Mouse (Mus musculus): Measurements from ENCODE around the gene Bmpr1b. TPM values are rescaled to one million over a fixed set of nuclear protein-coding genes. Genes with fewer than 3 reads are reported as not detected.
"Not testable (repeated sequence)": the region's sequence is repeated elsewhere in the genome, so short reads cannot be mapped to it uniquely, and the experiment has no call there.

Gene Bmpr1b
- 5.3 and 5.9 TPM in 2 replicates for polyA plus RNA-seq (2015; fragmentation: Nextera tagmentation; extraction: Ambion mirVana)

DNA sequence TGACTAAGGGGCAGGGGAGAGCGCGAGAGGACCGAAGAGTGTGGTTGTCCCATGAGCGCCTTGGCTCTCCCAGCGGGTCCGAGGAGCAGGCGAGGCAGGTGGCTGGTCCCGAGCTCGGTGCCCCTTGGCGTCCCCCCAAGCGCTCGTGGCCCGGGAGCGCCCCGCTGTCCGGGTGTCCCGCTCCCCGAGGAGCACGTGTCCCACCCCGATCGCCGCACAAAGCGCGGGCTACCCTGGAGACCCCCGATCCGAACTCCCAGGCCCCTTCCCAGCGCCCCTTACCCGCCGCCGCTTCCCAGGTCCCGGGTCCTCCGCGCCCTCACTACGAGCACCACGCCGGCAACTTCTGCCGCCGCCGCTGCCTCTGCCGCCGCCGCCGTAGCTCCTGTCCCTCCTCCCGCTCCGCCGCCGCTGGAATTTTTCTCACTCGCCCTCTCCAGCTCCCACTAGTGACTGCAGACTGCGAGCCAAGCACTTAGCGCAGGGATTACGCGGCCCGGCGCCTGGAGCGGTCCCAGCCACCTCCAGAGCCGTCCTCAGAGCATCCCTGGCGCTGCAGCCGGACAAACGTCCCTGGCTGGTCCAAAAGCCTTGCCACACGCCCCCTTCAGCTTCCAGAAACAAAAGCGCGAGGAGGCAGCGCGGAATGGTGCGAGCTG is at the start of gene Bmpr1b:
TSS of gene Bmpr1b (minus strand) at position 563 of the 659 bp plus-strand sequence.
- peak within 1 kb of the TSS; percentile 97 for H3K4me2 ChIP-seq (replicated peaks)
- H3K9ac ChIP-seq, result peak within 1 kb of the TSS; percentile 44
- H3K4me3 ChIP-seq (replicated peaks), result peak within 1 kb of the TSS; percentile 61
- H3K4me1 ChIP-seq, result no peaks in the 10 kb centered on the region
- peaks cover 40% of the 10 kb centered on the region for H3K27me3 ChIP-seq
- H3K27ac ChIP-seq (replicated peaks), result no peak within 1 kb of the TSS; the same call in 1 of the 2 replicates
- H3K36me3 ChIP-seq, result no peaks in the 10 kb centered on the region
- ATAC-seq (ENCODE audit: insufficient number of reproducible peaks, low FRiP score, low TSS enrichment, low read depth), result peak; percentile 83
- H3K9me3 ChIP-seq (replicated peaks), result no peaks in the 10 kb centered on the region
- WGBS, result under 1% methylated on average over 60 of the region's 65 CpGs

DNA sequence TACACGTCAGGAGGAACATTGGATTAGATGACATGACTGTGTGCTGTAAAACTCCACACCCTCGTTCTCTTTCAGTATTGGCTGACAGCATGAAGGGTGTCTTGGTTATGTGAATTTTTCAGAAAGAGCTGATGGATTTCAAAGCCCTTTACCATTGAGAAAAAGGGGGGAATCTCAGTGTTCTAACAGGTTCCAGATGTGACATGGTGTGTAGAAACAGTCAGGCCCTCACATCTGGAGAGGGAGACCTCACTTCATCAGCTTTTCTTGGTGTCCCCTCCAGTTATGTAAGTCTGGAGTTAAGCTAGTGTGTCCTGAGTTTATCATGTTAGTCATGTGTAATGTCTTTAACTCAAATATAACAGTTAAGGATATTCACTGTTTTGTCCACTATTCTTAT is 43.6 kb upstream of the Bmpr1b start:
- Histone ChIP-seq H3K9me3 (replicated peaks) (no peaks in the 10 kb centered on the region), H3K27me3 (no peaks in the 10 kb centered on the region), H3K4me2 (replicated peaks) (no peak overlapping the region), H3K4me3 (replicated peaks) (no peak overlapping the region), H3K4me1 (no peaks in the 10 kb centered on the region), H3K9ac (no peak overlapping the region), H3K36me3 (no peaks in the 10 kb centered on the region), H3K27ac (replicated peaks) (no peak overlapping the region)
- WGBS, result 43% methylated on average over 2 of the region's 2 CpGs
- no peak for ATAC-seq (ENCODE audit: insufficient number of reproducible peaks, low FRiP score, low TSS enrichment, low read depth)

DNA sequence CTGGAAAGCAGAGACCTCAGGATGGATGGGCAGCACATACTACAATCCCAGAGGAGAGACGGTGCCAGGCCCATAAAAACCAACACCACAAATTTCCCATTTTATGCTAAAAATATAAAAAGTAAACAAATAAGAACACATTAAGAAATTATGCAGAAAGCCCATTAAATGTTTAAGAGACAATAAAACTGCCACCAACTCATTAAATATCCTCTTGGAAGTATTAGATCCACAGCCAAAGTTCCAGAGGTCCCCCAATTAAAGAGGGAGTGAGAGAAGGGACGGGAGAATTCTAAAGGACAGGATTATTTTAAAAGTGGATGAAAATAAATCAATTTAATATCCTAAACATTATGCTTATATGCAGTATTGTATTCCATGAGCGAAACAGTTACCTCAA is 43.0 kb upstream of the Bmpr1b start:
- Histone ChIP-seq H3K27ac (replicated peaks) (no peak overlapping the region), H3K9me3 (replicated peaks) (no peaks in the 10 kb centered on the region), H3K27me3 (no peaks in the 10 kb centered on the region), H3K4me1 (no peaks in the 10 kb centered on the region), H3K4me3 (replicated peaks) (no peak overlapping the region), H3K9ac (no peak overlapping the region), H3K4me2 (replicated peaks) (no peak overlapping the region), H3K36me3 (no peaks in the 10 kb centered on the region)
- 82% methylated on average over 3 of the region's 3 CpGs for WGBS
- ATAC-seq (ENCODE audit: insufficient number of reproducible peaks, low FRiP score, low TSS enrichment, low read depth), result no peak

DNA sequence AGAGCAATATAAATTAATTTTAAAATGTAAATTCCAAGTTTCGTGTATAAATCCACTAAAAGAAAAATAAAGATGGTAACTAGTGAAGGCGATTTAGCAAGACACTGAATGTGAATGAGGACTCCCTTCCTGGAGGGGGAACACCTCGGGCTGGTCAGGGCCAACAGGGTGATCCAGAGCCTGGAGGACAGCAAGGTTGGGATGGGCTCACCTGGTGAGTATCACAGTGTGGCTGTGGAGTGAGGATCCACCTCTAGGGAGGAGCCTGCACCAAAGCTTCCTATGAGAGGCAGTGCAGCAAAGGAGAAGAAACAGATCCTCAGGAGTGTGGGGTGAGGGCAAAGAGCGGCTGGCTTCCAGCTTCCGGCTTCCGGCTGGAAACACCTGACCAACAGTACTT is 40.8 kb upstream of the Bmpr1b start:
- H3K4me1 ChIP-seq, result no peaks in the 10 kb centered on the region
- WGBS, result 65% methylated on average over 6 of the region's 6 CpGs
- H3K4me2 ChIP-seq (replicated peaks), result no peak overlapping the region
- H3K27me3 ChIP-seq, result no peaks in the 10 kb centered on the region
- H3K36me3 ChIP-seq, result no peaks in the 10 kb centered on the region
- H3K9me3 ChIP-seq (replicated peaks), result no peaks in the 10 kb centered on the region
- H3K27ac ChIP-seq (replicated peaks), result no peak overlapping the region
- H3K9ac ChIP-seq, result no peak overlapping the region
- no peak for ATAC-seq (ENCODE audit: insufficient number of reproducible peaks, low FRiP score, low TSS enrichment, low read depth)
- H3K4me3 ChIP-seq (replicated peaks), result no peak overlapping the region

DNA sequence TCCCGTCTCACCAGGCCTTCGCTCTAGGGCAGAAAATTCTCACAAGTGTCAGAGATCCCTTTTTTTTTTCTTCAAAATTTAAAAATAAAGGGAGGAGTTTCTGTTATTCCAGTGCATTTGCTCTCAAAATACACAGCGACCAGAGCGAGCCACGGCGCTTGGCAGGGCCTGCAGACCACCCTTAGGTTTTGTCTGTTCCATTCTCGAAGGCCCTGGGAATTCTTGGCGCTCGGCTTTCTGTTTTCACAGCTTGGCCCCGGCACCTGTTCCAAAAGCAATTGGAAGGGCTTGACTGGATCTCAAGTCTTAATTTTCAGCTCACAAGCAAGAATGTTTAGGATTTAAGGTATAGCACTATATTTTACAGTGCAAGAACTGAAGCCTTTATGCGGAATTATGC is 39.8 kb upstream of the Bmpr1b start:
- Histone ChIP-seq H3K36me3 (no peaks in the 10 kb centered on the region), H3K9ac (no peak overlapping the region), H3K9me3 (replicated peaks) (no peaks in the 10 kb centered on the region), H3K27me3 (no peaks in the 10 kb centered on the region), H3K4me2 (replicated peaks) (no peak overlapping the region), H3K27ac (replicated peaks) (no peak overlapping the region), H3K4me3 (replicated peaks) (no peak overlapping the region), H3K4me1 (no peaks in the 10 kb centered on the region)
- ATAC-seq (ENCODE audit: insufficient number of reproducible peaks, low FRiP score, low TSS enrichment, low read depth), result no peak
- WGBS, result 80% methylated on average over 11 of the region's 11 CpGs

DNA sequence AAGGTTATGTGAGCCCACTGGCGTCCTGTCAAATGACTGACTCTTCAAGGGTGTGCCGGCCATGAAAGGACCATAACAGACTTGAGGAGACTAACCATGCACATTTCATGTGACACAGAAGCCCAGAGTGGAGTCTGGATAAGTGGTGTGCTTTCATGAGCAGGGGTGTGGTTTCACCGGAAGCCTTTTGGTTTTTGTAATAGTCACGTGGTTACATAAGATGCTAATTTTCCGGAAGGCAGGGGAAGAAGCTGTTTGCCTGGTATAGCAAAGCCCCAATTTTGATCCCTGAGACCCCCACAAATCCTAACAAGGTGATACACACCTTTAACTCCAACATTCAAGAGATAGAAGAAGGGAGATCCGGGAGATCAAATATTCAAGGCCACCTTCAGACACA is 38.3 kb upstream of the Bmpr1b start:
- no peaks in the 10 kb centered on the region for H3K4me1 ChIP-seq
- H3K36me3 ChIP-seq, result no peaks in the 10 kb centered on the region
- H3K9ac ChIP-seq, result no peak overlapping the region
- no peak overlapping the region for H3K4me2 ChIP-seq (replicated peaks)
- H3K4me3 ChIP-seq (replicated peaks), result no peak overlapping the region
- no peak overlapping the region for H3K27ac ChIP-seq (replicated peaks)
- H3K9me3 ChIP-seq (replicated peaks), result no peaks in the 10 kb centered on the region
- H3K27me3 ChIP-seq, result no peaks in the 10 kb centered on the region
- no peak for ATAC-seq (ENCODE audit: insufficient number of reproducible peaks, low FRiP score, low TSS enrichment, low read depth)
- WGBS, result 80% methylated on average over 6 of the region's 6 CpGs

DNA sequence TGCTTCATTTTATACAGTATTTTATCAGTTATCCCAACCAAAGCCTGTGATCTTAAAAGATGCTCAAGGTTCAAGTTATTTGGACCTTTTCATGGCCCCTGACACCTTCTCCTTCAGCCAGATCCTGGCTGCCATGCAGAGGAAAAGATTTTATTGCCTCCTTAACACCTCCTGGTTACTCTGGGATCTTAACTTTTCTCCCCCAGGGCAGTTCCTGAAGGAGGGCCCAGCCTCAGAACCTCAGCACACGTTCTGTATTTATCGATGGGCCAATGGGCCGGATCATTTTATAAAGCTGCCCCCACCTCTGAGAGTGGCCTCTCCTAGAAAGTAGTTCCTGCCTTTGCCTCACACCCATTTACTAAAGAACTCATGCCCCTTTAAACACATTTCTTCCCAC is 37.1 kb upstream of the Bmpr1b start:
- no peak for ATAC-seq (ENCODE audit: insufficient number of reproducible peaks, low FRiP score, low TSS enrichment, low read depth)
- H3K9me3 ChIP-seq (replicated peaks), result no peaks in the 10 kb centered on the region
- H3K27me3 ChIP-seq, result no peaks in the 10 kb centered on the region
- no peaks in the 10 kb centered on the region for H3K36me3 ChIP-seq
- no peaks in the 10 kb centered on the region for H3K4me1 ChIP-seq
- no peak overlapping the region for H3K9ac ChIP-seq
- no peak overlapping the region for H3K27ac ChIP-seq (replicated peaks)
- no peak overlapping the region for H3K4me2 ChIP-seq (replicated peaks)
- WGBS, result 85% methylated on average over 3 of the region's 3 CpGs
- no peak overlapping the region for H3K4me3 ChIP-seq (replicated peaks)

DNA sequence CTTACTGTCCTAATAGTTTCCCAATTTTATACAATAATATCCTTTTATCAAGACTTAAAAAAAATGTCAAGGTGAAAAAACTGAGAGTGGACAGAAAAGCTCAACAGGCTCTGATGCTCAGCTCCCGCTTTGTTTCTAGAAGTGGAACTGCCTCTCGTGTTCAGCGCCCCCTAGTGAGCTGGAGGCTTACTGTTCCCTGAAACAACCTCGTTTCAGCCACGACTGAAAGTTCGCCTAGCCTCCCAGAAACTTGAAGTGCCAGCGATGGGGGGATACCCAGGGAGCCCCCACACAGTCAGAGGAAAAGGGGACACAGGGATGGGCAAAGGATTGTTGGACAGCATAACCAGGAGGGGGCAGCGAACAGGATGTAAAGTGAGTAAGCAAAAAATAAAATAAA is 26.9 kb upstream of the Bmpr1b start:
- 87% methylated on average over 8 of the region's 8 CpGs for WGBS
- no peaks in the 10 kb centered on the region; the same call in 1 of the 2 replicates for H3K9me3 ChIP-seq (replicated peaks)
- H3K4me3 ChIP-seq (replicated peaks), result no peak overlapping the region
- no peaks in the 10 kb centered on the region for H3K36me3 ChIP-seq
- ATAC-seq (ENCODE audit: insufficient number of reproducible peaks, low FRiP score, low TSS enrichment, low read depth), result no peak
- no peaks in the 10 kb centered on the region for H3K27me3 ChIP-seq
- H3K9ac ChIP-seq, result no peak overlapping the region
- H3K4me2 ChIP-seq (replicated peaks), result no peak overlapping the region
- no peak overlapping the region for H3K27ac ChIP-seq (replicated peaks)
- H3K4me1 ChIP-seq, result no peaks in the 10 kb centered on the region

DNA sequence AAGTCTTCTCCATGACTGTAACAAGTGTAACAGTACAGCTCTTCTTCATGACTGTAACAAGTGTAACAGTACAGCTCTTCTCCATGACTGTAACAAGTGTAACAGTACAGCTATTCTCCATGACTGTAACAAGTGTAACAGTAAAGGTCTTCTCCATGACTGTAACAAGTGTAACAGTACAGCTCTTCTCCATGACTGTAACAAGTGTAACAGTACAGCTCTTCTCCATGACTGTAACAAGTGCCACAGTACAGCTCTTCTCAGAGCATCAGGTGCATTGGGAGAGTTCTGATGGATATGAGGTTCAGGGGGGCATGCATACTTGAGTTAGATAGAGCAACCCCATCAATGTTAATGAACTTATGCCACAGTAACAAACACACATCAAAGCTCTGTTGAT is 22.4 kb upstream of the Bmpr1b start:
- not testable (repeated sequence) for H3K4me2 ChIP-seq (replicated peaks); H3K4me3 ChIP-seq (replicated peaks); H3K27ac ChIP-seq (replicated peaks); H3K36me3 ChIP-seq; H3K9ac ChIP-seq; H3K4me1 ChIP-seq; ATAC-seq (ENCODE audit: insufficient number of reproducible peaks, low FRiP score, low TSS enrichment, low read depth); H3K27me3 ChIP-seq; H3K9me3 ChIP-seq (replicated peaks)

DNA sequence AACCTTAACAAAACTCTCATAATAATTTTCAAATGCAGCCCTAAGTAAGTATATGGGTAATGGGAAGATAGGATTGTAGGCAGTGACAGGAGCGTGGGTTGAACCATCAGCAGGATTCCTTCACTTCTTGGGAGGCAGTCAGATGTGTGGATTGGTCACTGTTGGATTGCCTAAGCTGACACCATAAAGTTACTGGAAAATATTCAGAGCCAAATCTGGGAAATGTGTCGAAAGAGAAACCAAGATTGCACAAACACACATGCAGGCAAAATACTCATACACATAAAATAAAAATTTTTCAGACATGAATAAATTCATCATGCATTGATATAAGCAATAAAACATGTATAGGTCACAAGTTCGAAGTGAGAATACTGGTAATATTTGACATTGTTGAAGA is 17.3 kb upstream of the Bmpr1b start:
- H3K36me3 ChIP-seq, result no peaks in the 10 kb centered on the region
- no peaks in the 10 kb centered on the region for H3K27me3 ChIP-seq
- no peaks in the 10 kb centered on the region; the same call in 1 of the 2 replicates for H3K9me3 ChIP-seq (replicated peaks)
- H3K4me1 ChIP-seq, result no peaks in the 10 kb centered on the region
- no peak overlapping the region for H3K4me3 ChIP-seq (replicated peaks)
- WGBS, result 85% methylated on average over 3 of the region's 3 CpGs
- no peak overlapping the region for H3K4me2 ChIP-seq (replicated peaks)
- ATAC-seq (ENCODE audit: insufficient number of reproducible peaks, low FRiP score, low TSS enrichment, low read depth), result no peak
- no peak overlapping the region for H3K27ac ChIP-seq (replicated peaks)
- H3K9ac ChIP-seq, result no peak overlapping the region

DNA sequence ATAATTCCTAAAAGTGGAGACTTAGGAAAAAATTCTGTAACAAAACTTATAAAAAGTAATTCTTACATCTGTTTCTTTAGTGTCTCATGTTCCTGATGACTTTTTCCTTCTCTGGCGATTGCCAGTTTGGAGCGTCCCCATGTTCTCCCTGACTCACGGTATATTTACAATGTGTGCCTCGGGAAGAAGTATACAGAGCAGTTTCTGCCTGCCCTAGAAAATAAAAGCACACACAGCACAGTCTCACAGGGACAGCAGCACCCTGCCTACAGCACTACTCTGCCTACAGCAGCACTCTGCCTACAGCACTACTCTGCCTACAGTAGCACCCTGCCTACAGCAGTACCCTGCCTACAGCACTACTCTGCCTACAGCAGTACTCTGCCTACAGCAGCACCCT is 4.8 kb upstream of the Bmpr1b start:
- Histone ChIP-seq H3K9me3 (replicated peaks) (no peaks in the 10 kb centered on the region), H3K36me3 (no peaks in the 10 kb centered on the region), H3K27me3 (peaks cover 35% of the 10 kb centered on the region), H3K27ac (replicated peaks) (no peak overlapping the region), H3K4me2 (replicated peaks) (no peak overlapping the region), H3K4me3 (replicated peaks) (no peak overlapping the region), H3K4me1 (no peaks in the 10 kb centered on the region), H3K9ac (no peak overlapping the region)
- ATAC-seq (ENCODE audit: insufficient number of reproducible peaks, low FRiP score, low TSS enrichment, low read depth), result no peak
- WGBS, result 88% methylated on average over 4 of the region's 4 CpGs

DNA sequence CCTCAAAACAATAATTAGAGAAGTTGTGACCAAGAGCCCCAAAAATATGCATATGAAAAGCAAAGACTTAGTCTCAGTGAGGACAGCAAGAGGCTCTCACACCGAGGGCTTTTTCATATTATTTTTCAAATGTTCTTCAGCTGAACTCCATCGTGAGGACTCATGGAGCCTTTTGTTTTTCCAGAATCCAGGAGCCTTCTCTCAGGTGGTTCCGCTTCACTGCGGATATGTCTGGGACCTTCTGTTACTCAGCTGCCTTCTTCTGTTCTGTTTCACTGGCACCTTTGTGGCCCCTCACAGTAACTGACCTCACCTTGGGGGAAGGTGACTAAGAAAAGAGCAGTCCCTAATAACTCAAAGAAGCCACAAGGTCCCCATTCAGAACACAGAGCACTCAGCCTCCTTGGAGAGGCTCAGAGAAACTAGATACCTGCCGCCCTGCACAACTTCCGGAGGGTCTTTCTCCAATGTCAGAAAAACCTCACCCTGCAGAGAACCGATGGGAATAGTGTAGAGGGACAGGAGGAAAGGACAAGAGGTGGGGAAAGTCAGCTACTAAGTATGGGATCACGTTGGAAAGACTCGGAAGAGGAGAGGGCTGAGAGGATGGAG is 868 bp downstream of the Bmpr1b start:
- Histone ChIP-seq H3K9me3 (replicated peaks) (no peaks in the 10 kb centered on the region), H3K9ac (peak overlapping the region; percentile 44), H3K27ac (replicated peaks) (no peak overlapping the region), H3K36me3 (no peaks in the 10 kb centered on the region), H3K27me3 (peaks cover 41% of the 10 kb centered on the region), H3K4me3 (replicated peaks) (peak overlapping the region; percentile 61), H3K4me2 (replicated peaks) (peak overlapping the region; percentile 97), H3K4me1 (no peaks in the 10 kb centered on the region)
- 6% methylated on average over 9 of the region's 9 CpGs for WGBS
- ATAC-seq (ENCODE audit: insufficient number of reproducible peaks, low FRiP score, low TSS enrichment, low read depth), result 0 out of 2 replicates have a peak, but pooled peaks have one; percentile 44
